Mouse (Mus musculus) cerebellum, postnatal 14 days (tissue): ENCODE data around the gene Hsf4.

Source experiments
- DNase-seq, 2 experiments: peaks; one replicate each; pipeline ENCODE4 v3.0.0; 2021; ENCODE audit warnings: mixed read lengths in 2 of 2

The Hsf4 gene

DNA sequence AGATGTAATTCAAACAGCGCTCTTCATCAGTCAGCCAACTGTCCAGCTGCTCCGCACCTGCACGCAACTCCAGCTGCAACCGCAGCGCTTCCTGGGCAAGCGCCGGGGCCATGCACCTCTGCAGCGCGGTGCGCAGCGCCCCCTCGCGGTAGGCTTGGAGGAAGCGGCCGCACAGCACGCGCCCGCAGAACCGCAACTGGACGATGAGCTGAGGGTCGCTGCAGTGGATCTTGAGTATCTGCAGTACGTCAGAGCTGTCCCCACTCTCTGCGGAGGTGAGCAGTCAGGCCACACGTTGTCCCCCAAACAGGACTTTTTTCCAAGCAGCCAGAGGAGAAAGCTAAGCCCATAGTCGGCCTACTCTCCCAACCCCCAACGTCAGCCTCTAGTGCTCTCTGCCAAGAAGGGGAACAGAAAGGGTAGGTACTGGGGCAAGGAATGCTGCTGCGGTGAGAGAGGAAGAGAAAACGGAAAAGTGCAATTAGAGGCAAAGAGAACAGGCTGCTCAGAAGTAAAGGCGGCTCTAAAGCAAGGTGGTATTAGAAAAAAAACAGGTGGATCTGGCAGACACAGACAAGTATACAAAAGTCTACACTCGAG, 9.8 kb upstream of the Hsf4 start:
- DNase-seq = peak; percentile 79 to 85

DNA sequence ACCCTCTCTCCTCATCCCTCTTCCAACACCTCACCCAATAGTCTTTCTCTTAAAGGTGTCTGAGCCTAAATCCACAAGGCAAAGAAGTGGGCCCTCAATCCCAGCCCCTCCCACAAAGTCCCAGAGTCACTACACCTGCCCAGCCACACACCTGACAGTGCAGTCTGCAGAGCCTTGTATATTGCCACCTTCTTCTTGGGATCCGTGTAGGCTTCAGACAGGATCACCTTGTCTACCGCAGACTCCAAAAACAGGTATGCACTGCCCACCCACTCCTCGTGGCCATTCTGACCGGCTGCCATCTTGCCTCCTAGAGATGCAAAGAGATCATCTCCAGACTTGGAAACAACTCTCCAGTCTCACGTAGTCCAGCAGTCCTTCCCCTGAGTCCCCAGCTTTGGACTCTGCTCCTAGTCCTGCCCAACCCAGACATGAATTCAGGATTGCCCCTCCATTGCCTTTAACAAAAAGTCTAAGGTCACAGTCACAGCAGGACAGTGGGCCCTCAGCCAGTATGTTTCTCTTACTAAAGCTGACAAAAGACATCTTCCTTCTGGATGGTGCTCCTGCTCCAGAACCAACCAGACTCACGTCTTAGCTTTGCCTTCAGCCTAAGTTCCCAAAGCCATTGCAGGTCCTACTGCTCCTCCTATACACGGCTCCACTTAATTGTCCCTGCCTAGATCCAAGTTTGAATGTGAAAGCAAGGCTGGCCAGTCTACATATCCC, 9.1 kb upstream of the Hsf4 start:
- DNase-seq = no peak

DNA sequence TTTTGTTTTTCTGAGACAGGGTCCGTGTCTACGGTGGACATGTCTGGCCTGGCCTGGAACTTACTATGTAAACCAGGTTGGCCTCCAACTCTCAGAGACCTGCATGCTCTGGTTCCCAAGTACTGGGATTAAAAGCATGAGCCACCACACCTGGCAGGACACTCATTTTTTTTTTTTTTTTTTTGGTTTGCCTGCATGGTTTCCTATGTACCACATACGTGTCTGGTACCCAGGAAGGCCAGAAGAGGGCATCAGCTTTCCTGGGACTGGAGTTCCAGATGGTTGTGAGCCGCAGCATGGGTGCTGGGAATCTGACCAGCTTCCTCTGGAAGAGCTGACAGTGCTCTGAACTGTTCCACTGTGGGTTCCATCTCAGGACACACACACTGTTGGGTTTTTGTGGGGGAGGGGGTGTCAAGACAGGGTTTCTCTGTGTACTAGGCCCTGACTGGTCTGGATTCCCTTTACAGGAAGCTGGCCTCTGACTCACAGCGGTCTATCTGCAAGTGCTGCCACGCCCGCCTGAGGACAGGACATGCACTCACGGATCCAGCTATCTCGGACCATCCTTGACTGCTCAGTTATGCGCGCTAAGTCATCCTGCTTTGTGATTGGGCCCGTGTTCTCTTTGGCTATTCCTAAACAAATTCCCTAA, 8.1 kb upstream of the Hsf4 start:
- no peak for DNase-seq

DNA sequence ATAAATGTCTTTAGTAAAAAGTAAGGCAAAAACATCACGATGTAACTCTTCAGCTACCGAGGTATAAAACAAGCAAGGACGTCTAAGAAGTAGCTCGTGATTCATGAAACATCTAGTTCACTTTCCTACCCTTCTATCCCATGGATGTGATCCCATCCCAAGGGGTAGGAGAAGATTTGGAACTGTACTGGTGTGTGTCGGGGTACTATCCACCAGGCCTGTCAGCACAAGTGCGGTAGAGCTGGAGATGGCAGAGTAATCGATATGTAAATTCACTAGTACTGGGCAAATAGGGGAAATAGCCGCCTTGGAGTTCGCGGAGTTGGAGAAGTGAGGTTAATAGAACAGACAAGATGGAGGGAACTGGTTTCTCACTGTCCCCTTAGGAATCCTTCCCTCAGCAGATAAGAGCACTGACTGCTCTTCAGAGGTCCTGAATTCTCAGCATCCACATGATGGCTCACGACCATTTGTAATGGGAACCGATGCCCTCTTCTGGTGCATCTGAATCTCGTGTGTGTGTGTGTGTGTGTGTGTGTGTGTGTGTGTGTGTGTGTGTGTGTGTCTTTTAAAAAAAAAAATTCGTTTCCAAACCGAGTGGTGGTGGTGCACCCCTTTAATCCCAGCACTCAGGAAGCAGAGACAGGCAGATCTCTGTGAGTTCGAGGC, 6.2 kb upstream of the Hsf4 start:
- DNase-seq = no peak

DNA sequence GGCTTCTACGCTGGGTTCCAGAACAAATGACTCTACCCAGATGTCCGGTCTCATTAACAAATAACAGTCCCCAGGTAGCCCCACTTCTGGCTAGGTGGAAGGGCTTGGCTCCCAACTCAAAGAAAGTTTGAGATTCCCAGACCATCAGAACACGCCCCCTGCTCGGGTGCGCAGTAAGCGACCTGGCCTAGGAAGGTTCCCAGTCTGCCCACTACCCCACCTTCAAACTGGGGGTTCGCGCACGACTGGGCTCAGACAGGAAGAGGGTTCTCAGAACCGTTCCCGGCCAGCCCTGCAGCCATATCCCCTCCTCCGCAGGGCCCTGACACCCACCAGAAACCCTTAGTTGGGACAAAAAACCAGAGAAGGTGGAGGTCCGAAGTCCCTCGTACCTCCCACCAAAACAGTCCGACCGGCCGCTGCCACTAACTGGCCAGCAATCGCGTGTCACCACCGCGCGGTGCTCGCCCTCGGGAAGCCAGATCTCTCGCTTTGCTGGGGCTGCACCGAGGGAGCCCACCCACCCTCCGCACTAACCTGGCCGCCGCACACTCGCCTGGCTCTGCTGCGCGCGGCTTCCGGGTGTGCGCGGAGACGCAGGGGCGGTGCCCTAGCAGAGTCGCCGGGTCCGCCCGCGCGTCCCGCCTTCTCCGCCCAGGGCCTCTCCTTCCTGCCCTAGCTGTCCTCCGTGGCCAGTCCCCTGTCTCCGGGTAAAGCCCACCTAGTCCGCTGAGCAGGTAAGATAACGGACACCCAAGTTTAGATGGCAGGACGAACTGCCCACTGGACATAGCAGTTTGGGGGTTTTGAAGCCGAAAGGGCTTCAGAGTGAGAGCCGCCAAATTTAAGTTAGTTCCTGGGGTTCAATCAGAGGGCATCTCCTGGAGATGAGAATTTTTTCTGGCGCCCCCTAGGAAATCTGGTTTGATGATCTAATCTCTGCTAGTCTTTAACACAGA, 5.3 kb upstream of the Hsf4 start, which contains the start of the genes Tradd and Fbxl8:
Gene Tradd (minus strand): TSS at position 586 of the 959 bp plus-strand sequence.
Gene Fbxl8 (plus strand): TSS at position 625 of the 959 bp plus-strand sequence.
- DNase-seq = peak in 1 of 2 experiments; percentile 69

DNA sequence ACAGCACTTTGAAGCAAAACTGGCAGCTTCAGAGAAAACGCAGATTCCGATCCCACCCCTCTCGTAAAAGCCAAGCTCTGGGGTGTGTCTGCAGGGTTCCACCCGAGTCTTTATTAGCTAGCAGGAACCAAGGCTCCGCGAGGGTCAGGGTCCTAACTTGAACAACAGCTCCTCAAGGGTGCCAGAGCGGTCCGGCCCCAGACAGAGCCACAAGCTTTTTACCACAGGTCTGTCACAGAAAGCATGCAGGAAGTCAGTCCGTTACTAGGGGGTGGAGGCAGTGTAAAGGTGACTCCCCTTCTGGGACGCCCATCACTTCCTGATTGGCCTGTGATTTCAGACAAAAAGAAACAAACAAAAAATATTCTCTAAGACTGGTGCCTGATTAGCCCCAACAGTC, 4.5 kb upstream of the Hsf4 start:
- no peak for DNase-seq

DNA sequence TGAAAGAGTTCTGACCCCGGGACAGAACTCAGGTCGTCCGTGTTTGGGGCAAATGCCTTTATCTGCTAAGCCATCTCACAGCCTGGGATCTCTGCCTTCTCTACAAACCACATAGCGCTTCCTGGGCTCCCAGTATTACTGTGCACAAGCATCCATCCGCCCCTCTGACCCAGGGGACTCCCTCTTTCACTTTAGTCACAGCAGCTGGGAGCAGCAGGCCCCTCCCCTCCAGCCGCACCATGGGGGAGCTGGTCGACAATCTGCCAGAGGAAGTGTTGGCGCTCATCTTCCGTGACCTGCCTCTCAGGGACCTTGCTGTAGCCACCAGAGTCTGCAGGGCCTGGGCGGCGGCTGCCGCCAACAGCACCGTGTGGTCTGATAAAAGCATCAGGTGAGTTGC, 2.8 kb upstream of the Hsf4 start:
- DNase-seq = no peak

DNA sequence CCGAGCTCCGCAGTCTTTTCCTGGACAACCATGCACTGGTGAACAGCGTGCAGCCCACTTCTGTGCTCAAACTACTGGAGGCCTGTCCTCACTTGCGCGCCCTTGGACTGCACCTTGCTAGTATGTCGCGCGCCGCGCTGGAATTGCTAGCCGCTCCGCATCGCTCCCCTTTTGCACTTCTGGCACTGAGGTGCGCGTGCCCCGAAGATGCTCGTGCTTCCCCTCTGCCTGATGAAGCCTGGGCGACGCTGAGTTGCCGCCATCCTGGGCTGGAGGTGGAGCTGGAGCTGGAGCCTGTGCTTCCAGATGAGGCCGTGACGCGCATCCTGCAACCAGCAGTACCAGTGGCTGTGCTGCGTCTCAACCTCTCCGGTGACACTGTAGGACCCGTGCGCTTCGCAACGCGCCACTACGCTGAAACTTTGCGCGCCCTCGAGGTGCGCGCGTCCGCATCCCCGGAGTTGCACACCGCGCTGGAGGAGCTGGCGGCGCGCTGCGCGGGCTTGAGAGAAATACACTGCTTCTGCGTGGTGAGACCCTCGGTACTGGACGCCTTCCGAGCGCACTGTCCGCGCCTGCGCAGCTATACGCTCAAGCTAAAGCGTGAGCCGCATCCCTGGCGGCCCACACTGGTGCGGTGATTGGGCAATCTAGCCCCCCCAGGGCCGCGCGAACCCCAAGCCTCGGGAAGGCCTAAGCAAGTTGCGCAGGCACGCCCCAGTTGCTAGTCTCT, 1.1 kb upstream of the Hsf4 start:
- DNase-seq = peak; percentile 72 to 74

DNA sequence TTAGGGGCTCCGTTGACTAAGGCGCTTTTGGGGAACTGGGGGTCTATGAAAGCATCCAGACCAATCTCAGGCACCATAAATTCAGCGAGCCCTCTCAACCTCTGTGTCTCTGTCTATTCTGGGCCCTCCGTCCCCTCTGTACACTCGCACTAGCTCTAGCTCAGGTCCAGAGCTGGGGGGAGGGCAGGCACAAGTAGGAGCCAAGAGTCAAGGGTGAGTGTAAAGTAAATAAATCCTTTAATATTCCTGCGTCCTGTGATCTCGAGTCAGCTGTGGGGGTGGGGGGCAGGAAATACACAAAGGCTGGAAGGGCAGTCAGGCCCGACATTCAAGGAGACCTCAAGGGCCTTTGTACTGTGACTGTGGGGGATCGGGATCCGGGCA, 534 bp upstream of the Hsf4 start:
- no peak for DNase-seq

DNA sequence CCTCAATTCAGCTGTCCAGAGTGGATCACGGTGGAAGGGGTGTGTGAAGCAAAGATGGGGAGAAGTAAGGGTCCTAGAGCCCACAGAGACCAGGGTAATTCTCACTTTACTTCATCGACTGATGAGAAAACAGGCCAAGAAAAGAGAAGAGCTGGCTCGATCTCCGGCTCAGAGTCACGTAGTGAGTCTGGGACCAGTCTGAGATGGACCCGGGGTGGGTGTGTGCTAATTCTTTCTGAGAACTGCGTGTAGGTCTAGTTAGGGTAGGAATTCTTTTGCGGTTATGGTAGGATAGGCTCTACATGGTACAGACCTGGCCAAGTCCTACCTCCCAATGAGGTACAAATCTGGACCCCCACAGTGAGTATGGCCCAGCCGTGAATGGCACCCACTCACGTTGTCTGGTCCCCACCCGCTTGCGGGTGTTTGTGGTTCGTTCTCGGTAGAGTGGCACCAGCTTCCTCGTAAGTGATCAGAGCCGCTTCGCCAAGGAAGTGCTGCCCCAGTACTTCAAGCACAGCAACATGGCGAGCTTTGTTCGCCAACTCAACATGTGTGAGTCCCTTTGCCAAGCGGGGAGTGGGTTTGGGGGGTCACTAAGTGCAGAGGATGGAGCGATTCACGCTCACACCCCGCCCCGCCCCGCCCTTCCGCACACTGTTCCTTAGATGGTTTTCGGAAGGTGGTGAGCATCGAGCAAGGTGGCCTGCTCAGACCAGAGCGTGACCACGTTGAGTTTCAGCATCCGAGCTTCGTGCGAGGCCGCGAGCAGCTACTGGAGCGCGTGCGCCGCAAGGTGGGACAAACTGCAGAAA, 707 bp downstream of the Hsf4 start:
- no peak for DNase-seq

DNA sequence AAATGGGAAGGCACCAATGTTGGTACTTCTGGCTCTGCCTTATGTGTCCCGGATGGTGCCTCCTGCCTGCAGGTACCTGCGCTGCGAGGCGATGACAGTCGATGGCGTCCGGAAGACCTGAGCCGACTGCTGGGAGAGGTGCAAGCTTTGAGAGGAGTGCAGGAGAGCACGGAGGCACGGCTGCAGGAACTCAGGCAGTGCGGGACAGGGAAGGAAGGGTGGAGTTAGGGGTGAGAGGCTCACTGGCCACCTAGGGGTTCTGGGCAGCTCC, 1.2 kb downstream of the Hsf4 start:
- DNase-seq = no peak

DNA sequence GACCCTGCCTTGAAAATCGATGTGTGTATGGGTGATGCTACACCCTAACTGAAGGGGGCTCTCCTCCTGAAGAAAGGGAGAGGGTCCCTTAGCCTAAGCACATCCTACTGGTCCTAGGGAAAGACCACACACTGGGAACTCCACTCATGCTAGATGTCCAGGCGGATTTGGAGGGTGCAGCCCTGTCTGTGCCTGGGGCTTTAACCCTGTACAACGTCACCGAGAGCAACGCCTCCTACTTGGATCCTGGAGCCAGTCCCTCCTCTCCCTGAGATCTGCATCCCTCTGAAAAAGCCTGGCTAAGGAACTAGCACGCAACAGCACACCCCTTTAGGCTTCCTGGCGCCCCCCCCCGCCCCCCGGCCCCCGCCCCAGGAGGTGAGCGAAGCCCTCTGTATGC, 5.8 kb downstream of the Hsf4 start:
- no peak for DNase-seq

DNA sequence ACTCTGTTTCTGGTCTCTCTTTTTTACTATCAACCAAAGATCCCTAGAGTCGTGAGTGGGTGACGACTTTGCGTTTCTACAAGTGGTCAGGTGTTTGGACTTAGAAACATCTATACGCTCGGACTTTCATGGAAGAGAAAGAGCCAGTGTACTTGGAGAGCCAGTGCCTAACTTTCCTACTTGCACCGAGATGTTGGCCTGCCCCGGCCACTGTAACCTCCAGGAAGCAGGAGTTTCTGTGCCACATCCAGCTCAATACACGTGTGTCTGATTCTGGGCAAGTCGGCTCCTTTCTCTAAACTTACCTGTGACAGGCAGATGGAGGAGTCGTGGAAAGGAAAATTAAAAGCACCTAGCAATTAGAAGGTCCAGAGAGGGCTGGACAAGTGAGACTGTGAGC, 6.2 kb downstream of the Hsf4 start, which contains the start of gene Nol3:
Gene Nol3 (plus strand): TSS at position 301 of the 400 bp plus-strand sequence.
- DNase-seq = no peak

DNA sequence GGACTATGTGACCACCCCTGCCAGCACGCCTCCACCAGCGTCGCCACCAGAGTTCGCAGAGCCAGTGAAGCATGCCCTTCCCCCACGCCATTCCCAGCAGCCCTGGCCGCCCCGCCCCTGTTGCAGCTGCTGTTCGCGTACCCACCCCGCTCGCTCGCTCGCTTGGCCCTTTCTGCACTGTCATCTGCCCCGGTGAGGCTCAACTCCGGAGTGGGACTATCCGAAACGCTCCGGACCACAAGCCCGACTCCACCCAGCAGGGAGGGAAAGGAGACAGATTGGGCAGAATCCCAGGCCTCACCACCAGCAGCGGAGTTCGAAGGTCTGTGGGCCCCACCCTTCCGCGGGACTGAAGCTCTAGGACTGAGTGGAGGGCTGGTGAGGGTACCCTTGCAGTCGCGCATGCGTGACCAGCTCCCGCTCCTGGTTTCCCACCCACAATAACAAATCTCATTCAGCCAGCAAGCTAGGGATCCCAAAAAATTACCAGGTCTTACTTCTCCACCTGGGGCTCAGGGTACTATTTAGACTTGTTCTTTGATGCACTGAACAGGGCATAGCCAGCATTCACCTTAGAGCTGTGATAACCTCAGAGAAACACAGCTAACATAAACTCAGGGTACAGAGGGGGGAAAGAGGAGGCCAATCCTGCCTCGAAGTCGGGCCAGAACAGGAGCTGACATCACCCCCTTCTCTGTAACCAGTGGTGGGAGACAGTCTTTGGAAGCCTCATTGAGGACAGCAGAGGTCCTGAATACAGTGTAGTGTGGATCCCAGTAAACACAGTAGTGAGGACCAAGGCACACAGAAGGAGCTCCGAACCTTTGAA, 6.9 kb downstream of the Hsf4 start:
- peak in 1 of 2 experiments; percentile 49 for DNase-seq

DNA sequence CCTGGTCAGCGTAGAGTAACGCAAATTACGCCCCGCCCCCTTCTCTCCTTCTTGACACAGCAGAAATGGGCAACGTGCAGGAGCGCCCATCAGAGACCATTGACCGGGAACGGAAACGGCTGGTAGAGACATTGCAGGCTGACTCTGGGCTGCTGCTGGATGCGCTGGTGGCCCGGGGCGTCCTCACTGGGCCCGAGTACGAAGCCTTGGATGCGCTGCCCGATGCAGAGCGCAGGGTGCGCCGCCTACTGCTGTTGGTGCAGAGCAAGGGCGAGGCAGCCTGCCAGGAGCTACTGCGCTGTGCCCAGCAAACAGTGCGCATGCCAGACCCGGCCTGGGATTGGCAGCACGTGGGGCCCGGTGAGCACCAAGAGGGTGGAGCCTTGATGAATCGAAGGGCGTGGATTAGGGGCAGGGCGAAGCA, 9.3 kb downstream of the Hsf4 start:
- DNase-seq = peak; percentile 92 to 95

DNA sequence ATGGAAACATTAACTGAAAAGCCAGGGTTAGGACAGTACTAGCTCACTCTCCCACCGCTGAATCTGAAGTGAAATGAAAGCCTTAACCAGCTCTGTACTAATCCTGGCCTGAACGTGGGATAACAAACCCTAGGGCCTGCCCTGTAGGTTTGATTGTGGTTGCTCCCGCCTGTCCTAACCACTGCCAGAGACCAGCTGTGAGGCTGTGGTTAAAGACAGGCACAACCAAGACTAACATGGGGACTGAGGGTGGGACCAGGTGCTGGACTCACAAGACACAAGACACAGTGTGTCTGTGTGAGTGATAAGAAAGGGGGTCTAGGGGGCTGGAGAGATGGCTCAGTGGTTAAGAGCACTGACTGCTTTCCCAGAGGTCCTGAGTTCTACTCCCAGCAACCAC, 11.0 kb downstream of the Hsf4 start:
- no peak for DNase-seq

DNA sequence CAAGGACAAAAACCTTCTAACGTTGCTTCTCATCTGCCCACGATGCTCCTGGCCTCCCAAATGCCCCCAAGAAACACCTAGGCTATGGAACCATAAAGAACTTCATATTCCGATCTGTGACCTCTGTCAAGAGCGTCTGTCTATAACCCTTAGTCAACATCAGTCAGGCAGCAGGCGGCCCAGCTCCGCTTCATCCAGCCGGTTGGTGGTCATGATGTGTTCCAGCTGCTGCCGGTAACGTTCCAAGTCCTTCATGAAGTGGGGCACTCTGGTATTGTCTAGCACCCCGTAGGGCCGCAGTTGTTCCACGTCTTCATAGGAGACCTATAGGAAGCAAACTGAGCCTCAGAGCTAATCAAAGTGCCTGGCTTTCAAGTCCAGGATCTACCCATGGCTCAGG, 12.2 kb downstream of the Hsf4 start:
- no peak for DNase-seq

DNA sequence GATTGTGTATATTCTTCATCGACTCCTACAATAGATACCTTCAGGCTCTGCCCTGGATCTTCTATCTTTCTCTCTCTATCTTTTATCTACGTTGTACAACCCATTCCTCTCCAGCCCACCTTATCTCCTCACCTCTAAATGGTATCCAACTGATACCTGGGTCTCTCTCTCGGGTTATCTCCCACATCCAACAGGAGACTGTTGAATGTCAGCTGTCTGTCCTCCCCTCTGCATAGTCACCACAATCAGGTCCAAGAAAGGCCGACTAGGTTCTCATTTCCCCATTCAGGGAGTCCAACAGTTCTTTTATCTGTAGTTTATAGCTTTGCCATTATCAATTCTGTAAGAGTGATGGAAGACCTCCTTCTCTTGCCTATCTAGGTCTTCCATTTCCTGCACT, 12.6 kb downstream of the Hsf4 start:
- no peak for DNase-seq

DNA sequence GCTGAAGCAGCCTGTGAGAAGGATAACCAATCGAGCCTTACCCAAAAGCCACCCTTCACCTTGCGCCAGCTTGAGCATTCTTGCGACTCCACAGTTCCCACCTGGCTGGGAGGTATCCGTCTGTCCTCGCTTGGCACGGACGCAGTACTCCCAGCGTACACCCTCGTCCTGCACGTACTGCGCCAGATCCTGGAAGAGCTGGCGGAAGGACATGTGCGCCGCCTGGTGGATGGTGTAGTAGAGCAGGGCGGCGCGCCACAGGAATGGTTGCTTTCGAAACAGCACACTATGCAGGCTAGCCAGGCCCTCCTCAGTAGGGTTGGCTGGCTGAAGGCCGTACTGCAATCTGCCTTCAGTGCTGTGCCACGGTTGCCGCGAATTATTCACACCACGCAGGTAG, 13.5 kb downstream of the Hsf4 start:
- DNase-seq = peak; percentile 70 to 81

DNA sequence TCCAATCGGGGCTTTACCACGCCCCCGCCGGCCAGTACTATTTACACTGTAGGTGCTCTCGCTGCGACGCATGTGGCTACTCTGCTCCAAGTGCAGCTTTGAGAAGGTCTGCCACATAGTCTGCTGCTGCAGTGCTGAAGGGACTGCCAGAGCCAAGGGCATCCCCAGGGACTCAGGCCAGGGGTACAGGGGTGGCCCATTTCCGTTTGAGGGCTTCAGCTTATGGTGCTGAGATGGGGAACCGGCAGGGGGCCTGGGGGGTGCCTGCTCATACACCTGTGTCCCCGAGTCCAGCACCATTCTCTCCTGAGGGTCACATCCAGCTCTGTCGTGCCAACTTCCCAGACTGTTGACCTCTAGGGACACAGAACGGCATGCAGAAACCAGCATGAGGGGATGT, 15.9 kb downstream of the Hsf4 start:
- DNase-seq = peak in 1 of 2 experiments; percentile 47
